Mouse (Mus musculus) frontal cortex, postnatal 10 days (tissue): ENCODE measurements at regions not wholly inside any gene's neighbourhood (a gene's known extent, or its start where the extent isn't known, plus 50 kb on each side); places are given as distances from the start of the nearest gene placed in this dataset.

Source experiments
- DNase-seq, 2 experiments: peaks; one replicate each; pipeline ENCODE4 v3.0.0; 2022; ENCODE audit warnings: low spot score in 2 of 2, mixed read lengths in 1 of 2

- DNase-seq: no peak
Measured at GRCm38 (mm10) chr2:163138688-163139385, 51.2 kb upstream of the Gtsf1l start.

DNA sequence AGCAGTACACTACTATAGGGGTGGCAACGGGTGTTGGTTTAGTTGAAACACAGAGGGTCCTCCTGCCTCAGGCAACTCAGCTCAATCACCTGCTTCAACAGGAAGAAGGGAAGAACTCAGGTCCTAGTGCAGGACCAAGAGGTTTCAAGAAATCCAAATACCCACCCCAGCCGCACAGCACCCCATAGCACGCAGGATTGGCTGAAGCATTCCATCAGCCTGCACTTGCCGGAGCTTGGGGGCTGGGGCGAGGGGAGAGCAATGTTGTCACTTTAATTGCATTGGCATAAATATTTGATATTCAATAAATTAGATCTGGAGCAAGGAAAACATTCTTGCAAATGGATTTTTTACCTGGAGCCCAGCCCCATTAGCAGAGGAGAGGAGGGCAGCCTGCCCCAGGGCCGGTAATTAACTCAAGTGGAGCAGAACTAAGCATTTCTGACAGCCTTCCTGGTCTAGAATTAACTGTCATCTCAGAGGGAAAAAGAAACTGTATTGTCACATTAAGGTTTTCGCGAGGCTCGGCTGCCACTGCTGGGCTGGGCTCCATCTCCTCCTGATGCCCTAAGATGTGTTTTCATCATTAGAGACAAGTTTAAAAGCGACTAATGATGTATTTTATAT is 55.2 kb upstream of the Gtsf1l start:
- DNase-seq: no peak

GRCm38 (mm10) chr2:163143413-163143812 is 55.8 kb upstream of the Gtsf1l start:
- DNase-seq: no peak

DNA sequence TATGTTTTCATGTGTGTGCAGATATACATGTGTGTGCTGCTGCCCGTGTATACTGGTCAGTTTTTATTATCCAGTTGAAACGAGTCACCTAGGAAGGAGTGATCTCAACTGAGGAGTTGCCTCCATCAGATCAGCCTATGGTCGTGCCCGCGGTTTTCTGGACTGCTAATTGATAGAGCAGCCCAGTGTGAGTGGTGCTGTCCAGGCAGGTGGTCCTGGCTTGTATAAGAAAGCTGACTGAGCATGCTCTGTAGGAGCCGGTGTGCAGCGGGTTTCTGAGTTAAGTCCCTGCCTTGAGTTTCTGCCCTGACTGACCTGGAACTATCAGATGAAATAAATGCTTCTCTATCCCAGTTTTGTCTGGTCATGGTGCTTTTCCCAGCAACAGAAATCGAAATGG is 56.9 kb upstream of the Tox2 start:
- DNase-seq: no peak

DNA sequence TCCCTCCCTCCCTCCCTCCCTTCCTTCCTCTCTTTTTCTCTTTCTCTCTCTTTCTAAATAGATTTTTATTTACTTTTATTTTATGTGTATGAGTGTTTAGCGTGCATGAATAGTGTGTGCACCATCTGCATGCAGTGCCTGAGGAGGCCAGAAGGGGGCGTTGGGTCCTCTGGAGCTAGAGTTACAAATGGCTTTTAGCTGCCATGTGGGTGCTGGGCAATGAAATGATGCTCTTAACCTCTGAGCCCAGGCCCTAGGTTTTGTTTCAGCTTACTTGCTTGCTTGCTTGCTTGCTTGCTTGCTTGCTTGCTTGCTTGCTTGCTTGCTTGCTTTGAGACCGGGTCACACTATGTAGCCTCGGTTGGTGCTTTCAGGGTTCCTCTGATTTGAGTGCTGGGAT is 56.4 kb upstream of the Tox2 start:
- DNase-seq: no peak

- DNase-seq: no peak
Measured at GRCm38 (mm10) chr2:163147381-163147780, 55.5 kb upstream of the Tox2 start.

- DNase-seq: no peak
Measured at GRCm38 (mm10) chr2:163151016-163151415, 51.9 kb upstream of the Tox2 start.

DNA sequence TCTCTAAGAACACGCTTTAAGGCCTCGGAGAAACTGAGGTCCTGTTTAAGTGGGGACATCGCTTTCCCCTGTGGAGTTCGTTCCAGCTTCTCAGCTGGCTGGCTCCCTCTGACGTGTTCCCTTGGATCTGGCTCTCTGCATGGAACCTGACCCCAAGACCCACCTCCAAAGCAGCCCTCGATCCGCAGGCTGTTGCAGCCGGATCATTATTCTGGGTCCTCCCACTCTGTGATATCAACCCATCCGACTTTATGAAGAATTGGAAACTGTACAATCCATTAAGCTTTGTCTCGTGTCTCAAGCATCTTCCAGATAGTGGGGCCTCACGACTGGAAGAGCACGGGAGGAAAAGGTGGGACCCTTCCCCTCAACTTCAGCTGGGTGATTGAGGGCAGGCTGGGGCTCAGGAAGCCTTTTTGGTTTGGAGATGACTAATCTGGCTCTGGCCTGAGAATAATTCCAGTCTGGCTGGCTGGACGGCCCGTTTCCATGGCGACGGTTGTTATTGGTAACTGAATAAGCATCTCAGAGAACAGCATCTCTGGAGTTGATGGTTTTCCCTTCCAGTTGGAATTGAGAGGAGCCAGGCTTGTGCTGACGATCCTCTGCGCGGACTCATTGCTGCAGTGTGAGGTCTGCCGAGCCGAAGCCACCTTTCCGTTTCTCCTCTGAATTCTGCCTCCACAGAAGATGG is 50.4 kb upstream of the Tox2 start:
- peak; percentile 73 to 84 for DNase-seq
